Mouse (Mus musculus): ENCODE results near the gene Akap7. TPM values are rescaled to one million over a fixed set of nuclear protein-coding genes. Genes with fewer than 3 reads are reported as not detected.
"Not testable (repeated sequence)": the region's sequence is repeated elsewhere in the genome, so short reads cannot be mapped to it uniquely, and the experiment has no call there.

The Akap7 gene
- polyA plus RNA-seq, 2 experiments, result 14.3 to 26.8 TPM

DNA sequence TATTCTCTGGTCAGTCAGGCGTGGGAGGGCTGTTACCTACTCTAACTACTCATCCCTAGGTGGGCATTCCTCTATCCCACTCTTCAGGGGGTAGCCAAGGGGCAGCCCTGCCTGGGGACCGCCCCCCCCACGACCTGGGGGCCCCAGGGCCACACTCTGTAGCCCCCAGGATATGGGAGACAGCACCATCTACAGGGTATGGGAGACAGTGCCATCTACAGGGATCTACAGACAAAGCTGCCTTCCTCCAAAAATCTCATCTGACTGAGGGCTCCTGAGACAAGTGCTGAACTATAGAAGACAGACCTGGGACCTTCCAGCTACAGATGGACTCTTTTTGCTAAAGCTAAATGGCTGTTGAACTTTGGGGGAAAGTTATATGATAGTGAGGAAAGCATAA is 144.2 kb downstream of the Akap7 start:
- not testable (repeated sequence) for H3K27ac ChIP-seq; H3K4me2 ChIP-seq (ENCODE audit: low read depth); H3K9me3 ChIP-seq (ENCODE audit: control insufficient read depth, low read length); ATAC-seq (ENCODE audit: insufficient read depth); DNase-seq (ENCODE audit: low read depth in 3 of 3, low spot score in 3 of 3); H3K4me3 ChIP-seq (ENCODE audit: insufficient read depth in 1 of 2, low read depth in 2 of 2, low read length in 2 of 2); H3K36me3 ChIP-seq (replicated peaks; ENCODE audit: control insufficient read depth, insufficient read depth, low read depth); H3K27me3 ChIP-seq (ENCODE audit: control insufficient read depth, insufficient read depth, low read length); H3K9ac ChIP-seq (replicated peaks)
- TF ChIP-seq CTCF (IDR thresholded peaks at IDR 0.05; ENCODE audit: low read depth), result peak; percentile 40
- 21% methylated on average over 3 of the region's 3 CpGs for WGBS (ENCODE audit: insufficient replicate concordance)
- H3K4me1 ChIP-seq (replicated peaks; ENCODE audit: control insufficient read depth in 2 of 2, insufficient read depth in 2 of 2, low read length in 1 of 2), result peaks cover 2 to 11% of the 10 kb centered on the region in 2 experiments; a peak in 3 of 4 replicates

DNA sequence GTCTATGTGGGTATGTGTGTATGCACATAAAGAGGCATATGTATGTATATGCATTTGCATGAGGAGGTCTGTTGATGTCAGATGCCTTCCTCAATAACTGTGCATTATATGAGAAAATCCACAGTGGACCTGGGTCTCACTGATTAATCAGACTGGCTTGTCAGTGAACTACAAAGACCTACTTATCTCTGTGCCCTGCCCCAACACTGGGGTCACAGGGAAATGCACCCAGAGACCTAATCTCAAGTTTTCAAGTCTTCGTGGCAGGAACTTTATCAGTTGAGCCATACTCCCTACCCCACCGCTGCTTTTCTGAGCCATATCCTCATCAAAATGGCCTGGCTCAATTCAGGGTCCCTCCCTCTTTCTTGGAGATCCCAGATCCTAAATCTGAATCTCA is 146.0 kb downstream of the Akap7 start:
- H3K4me3 ChIP-seq (ENCODE audit: insufficient read depth in 1 of 2, low read depth in 2 of 2, low read length in 2 of 2), result no peak overlapping the region
- DNase-seq (ENCODE audit: low read depth in 3 of 3, low spot score in 3 of 3) (peak; percentile 3 to 37 (median 26)), ATAC-seq (ENCODE audit: insufficient read depth) (peak; percentile 88)
- H3K9me3 ChIP-seq (ENCODE audit: control insufficient read depth, low read length), result no peaks in the 10 kb centered on the region
- H3K9ac ChIP-seq (replicated peaks), result no peak overlapping the region
- H3K36me3 ChIP-seq (replicated peaks; ENCODE audit: control insufficient read depth, insufficient read depth, low read depth), result no peaks in the 10 kb centered on the region
- H3K27me3 ChIP-seq (ENCODE audit: control insufficient read depth, insufficient read depth, low read length), result no peaks in the 10 kb centered on the region
- H3K4me1 ChIP-seq (replicated peaks; ENCODE audit: control insufficient read depth in 2 of 2, insufficient read depth in 2 of 2, low read length in 1 of 2), result peaks cover 2 to 11% of the 10 kb centered on the region in 2 experiments; a peak in 3 of 4 replicates
- 11% methylated on average over 2 of the region's 2 CpGs for WGBS (ENCODE audit: insufficient replicate concordance)
- TF ChIP-seq EP300 (IDR thresholded peaks at IDR 0.05; ENCODE audit: low read depth) (peak; percentile 83), CTCF (IDR thresholded peaks at IDR 0.05; ENCODE audit: low read depth) (no peak)
- no peak overlapping the region for H3K27ac ChIP-seq
- no peak overlapping the region for H3K4me2 ChIP-seq (ENCODE audit: low read depth)

DNA sequence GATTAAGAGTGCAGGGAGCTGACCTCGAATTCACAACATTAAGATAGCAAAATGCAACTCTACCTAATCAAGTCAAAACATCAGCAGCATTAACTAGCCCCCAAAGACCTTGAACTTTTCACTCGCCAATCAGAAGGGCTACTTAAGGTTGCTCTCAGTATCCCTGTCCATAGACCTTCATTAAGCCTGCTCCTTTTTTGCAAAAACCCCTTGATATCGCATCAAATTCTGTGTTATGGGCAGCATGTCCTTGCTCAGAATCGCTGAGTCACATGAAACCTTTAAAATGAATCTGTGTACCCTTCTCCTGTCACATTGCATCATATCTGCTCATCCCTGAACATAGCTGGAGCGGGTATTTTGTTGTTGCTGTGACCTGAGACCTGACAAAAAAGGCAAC is 149.0 kb downstream of the Akap7 start:
- 56% methylated on average over 5 of the region's 5 CpGs for WGBS (ENCODE audit: insufficient replicate concordance)

GRCm38 (mm10) chr10:25157339-25157738 is 150.3 kb downstream of the Akap7 start:
- Histone ChIP-seq H3K4me1 (replicated peaks; ENCODE audit: control insufficient read depth in 2 of 2, insufficient read depth in 2 of 2, low read length in 1 of 2) (peaks cover 2 to 13% of the 10 kb centered on the region in 2 experiments; a peak in 3 of 4 replicates), H3K4me2 (ENCODE audit: low read depth) (no peak overlapping the region), H3K4me3 (ENCODE audit: insufficient read depth in 1 of 2, low read depth in 2 of 2, low read length in 2 of 2) (no peak overlapping the region), H3K9me3 (ENCODE audit: control insufficient read depth, low read length) (no peaks in the 10 kb centered on the region), H3K9ac (replicated peaks) (no peak overlapping the region), H3K27me3 (ENCODE audit: control insufficient read depth, insufficient read depth, low read length) (no peaks in the 10 kb centered on the region), H3K27ac (no peak overlapping the region), H3K36me3 (replicated peaks; ENCODE audit: control insufficient read depth, insufficient read depth, low read depth) (no peaks in the 10 kb centered on the region)
- ATAC-seq (ENCODE audit: insufficient read depth) (no peak), DNase-seq (ENCODE audit: low read depth in 3 of 3, low spot score in 3 of 3) (no peak)
- TF ChIP-seq CTCF (IDR thresholded peaks at IDR 0.05; ENCODE audit: low read depth), result no peak
- TF ChIP-seq EP300 (IDR thresholded peaks at IDR 0.05; ENCODE audit: low read depth), result no peak

More for the DNA sequence above, 149.0 kb downstream of the Akap7 start:
- no peak overlapping the region for H3K4me2 ChIP-seq (ENCODE audit: low read depth)
- H3K9me3 ChIP-seq (ENCODE audit: control insufficient read depth, low read length), result no peaks in the 10 kb centered on the region
- TF ChIP-seq EP300 (IDR thresholded peaks at IDR 0.05; ENCODE audit: low read depth) (no peak), CTCF (IDR thresholded peaks at IDR 0.05; ENCODE audit: low read depth) (no peak)
- peaks cover 2 to 13% of the 10 kb centered on the region in 2 experiments; a peak in 3 of 4 replicates for H3K4me1 ChIP-seq (replicated peaks; ENCODE audit: control insufficient read depth in 2 of 2, insufficient read depth in 2 of 2, low read length in 1 of 2)
- no peak overlapping the region for H3K4me3 ChIP-seq (ENCODE audit: insufficient read depth in 1 of 2, low read depth in 2 of 2, low read length in 2 of 2)
- no peak overlapping the region for H3K9ac ChIP-seq (replicated peaks)
- no peak for DNase-seq (ENCODE audit: low read depth in 3 of 3, low spot score in 3 of 3)
- no peak overlapping the region for H3K27ac ChIP-seq
- no peak for ATAC-seq (ENCODE audit: insufficient read depth)
- no peaks in the 10 kb centered on the region for H3K27me3 ChIP-seq (ENCODE audit: control insufficient read depth, insufficient read depth, low read length)
- H3K36me3 ChIP-seq (replicated peaks; ENCODE audit: control insufficient read depth, insufficient read depth, low read depth), result no peaks in the 10 kb centered on the region

DNA sequence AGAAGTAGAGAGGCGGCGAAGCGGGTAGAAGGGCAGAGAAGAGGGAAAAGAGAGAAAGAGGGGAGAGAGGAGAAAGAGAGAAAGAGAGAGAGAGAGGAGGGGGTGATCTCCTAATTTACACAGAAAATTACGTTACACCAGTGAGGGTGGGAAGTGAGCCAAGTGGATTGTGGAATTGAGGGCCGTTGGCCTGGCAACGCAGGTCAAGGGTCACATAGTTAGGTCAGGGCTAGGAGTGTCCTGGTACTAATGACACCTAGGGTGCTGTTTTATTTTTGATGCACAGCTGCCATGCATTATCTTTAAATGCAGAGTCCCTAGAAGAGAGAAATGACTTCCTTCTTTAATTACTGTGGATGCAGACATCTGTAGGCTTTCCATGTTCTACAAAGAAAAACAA is 153.4 kb downstream of the Akap7 start:
- no peak overlapping the region for H3K27ac ChIP-seq
- no peak overlapping the region for H3K9ac ChIP-seq (replicated peaks)
- WGBS (ENCODE audit: insufficient replicate concordance), result 73% methylated on average over 6 of the region's 6 CpGs
- TF ChIP-seq EP300 (IDR thresholded peaks at IDR 0.05; ENCODE audit: low read depth) (no peak), CTCF (IDR thresholded peaks at IDR 0.05; ENCODE audit: low read depth) (no peak)
- H3K4me3 ChIP-seq (ENCODE audit: insufficient read depth in 1 of 2, low read depth in 2 of 2, low read length in 2 of 2), result no peak overlapping the region
- H3K9me3 ChIP-seq (ENCODE audit: control insufficient read depth, low read length), result no peaks in the 10 kb centered on the region
- no peak for ATAC-seq (ENCODE audit: insufficient read depth)
- H3K4me2 ChIP-seq (ENCODE audit: low read depth), result no peak overlapping the region
- DNase-seq (ENCODE audit: low read depth in 3 of 3, low spot score in 3 of 3), result no peak
- H3K36me3 ChIP-seq (replicated peaks; ENCODE audit: control insufficient read depth, insufficient read depth, low read depth), result no peaks in the 10 kb centered on the region
- H3K4me1 ChIP-seq (replicated peaks; ENCODE audit: control insufficient read depth in 2 of 2, insufficient read depth in 2 of 2, low read length in 1 of 2), result peaks cover 0 to 3% of the 10 kb centered on the region in 2 experiments; a peak in 1 of 4 replicates
- H3K27me3 ChIP-seq (ENCODE audit: control insufficient read depth, insufficient read depth, low read length), result no peaks in the 10 kb centered on the region
